Mouse (Mus musculus): Measurements from ENCODE around the gene Fbxo11.

- no peak for TF ChIP-seq CTCF (conservative IDR thresholded peaks at IDR 0.05; ENCODE audit: insufficient read depth, insufficient read length, low read depth, low read length)
- no peak for TF ChIP-seq POLR2A (IDR thresholded peaks at IDR 0.05; ENCODE audit: low read depth, low read length)
Observed at GRCm38 (mm10) chr17:88042099-88043086, 22.7 kb downstream of the Fbxo11 start.
